Mouse (Mus musculus) ES-E14 (cell line): ENCODE results near the gene Ccdc173.

Experiments used
- CHD2 ChIP-seq: IDR thresholded peaks from 2 replicates; pipeline ENCODE4 v1.6.1; 2014; ENCODE audit warnings: mild to moderate bottlenecking, low read depth, low read length, inconsistent platforms
- HCFC1 ChIP-seq: IDR thresholded peaks from 2 replicates; pipeline ENCODE4 v1.6.1; 2012; ENCODE audit warnings: low read length, inconsistent platforms, borderline replicate concordance; ENCODE audit not compliant: insufficient read depth
- ZC3H11A ChIP-seq: IDR thresholded peaks from 2 replicates; pipeline ENCODE4 v1.6.1; 2012; ENCODE audit warnings: low read depth, mild to moderate bottlenecking, inconsistent platforms, low read length, borderline replicate concordance
- ZNF384 ChIP-seq: IDR thresholded peaks from 2 replicates; pipeline ENCODE4 v1.6.1; 2012; ENCODE audit warnings: low read depth, low read length, inconsistent platforms

GRCm38 (mm10) chr2:69722273-69722649 is 67.1 kb downstream of the Ccdc173 start, which contains the start of gene Ppig:
- no peak for TF ChIP-seq HCFC1
- TF ChIP-seq CHD2, result no peak
- TF ChIP-seq ZC3H11A, result no peak
- TF ChIP-seq ZNF384, result no peak
